In genomic region chr2:25579737-25580460, GRCm38 (mm10) we compare ENCODE assay signal across 8 mouse cellular contexts. TPM values are rescaled to one million over a fixed set of nuclear protein-coding genes. Genes with fewer than 3 reads are reported as not detected.
DNase-seq lines count a peak whose midpoint lies in the region; ATAC-seq lines count a peak whose summit lies in the region.

No protein-coding gene starts in this region.

- peak overlapping the region; percentile 25 for H3K4me3 ChIP-seq in heart, embryonic 12.5 days
- peak overlapping the region; percentile 17; the same call in 1 of the 2 replicates for H3K4me3 ChIP-seq in forebrain, embryonic 16.5 days (replicated peaks; ENCODE audit: low read length)

- WGBS in heart, embryonic 12.5 days, result 5% methylated on average over 27 of the region's 27 CpGs
- 6% methylated on average over 27 of the region's 27 CpGs for WGBS in forebrain, embryonic 16.5 days

- no peak overlapping the region for H3K9ac ChIP-seq in heart, embryonic 12.5 days
- H3K9ac ChIP-seq in forebrain, embryonic 16.5 days (replicated peaks; ENCODE audit: low read depth, low read length), result no peak overlapping the region

- peak overlapping the region; percentile 49 for H3K4me2 ChIP-seq in heart, embryonic 12.5 days
- no peak overlapping the region; the same call in 1 of the 2 replicates for H3K4me2 ChIP-seq in forebrain, embryonic 16.5 days (ENCODE audit: low read length)

- H3K4me1 ChIP-seq in heart, embryonic 12.5 days (replicated peaks), result peaks cover 63% of the 10 kb centered on the region
- peaks cover 55% of the 10 kb centered on the region for H3K4me1 ChIP-seq in forebrain, embryonic 16.5 days (replicated peaks; ENCODE audit: control insufficient read depth, insufficient read depth, low read length)

- DNase-seq in heart, adult 9 months (ENCODE audit: low spot score in 2 of 2), result no peak
- DNase-seq in c-Kit-positive CD71-positive TER-119-positive erythroid progenitor cells, embryonic 14.5 days (ENCODE audit: low spot score), result peak; percentile 42
- DNase-seq in kidney, postnatal 10 days, result peak; percentile 66
- peak; percentile 60 for DNase-seq in lung, postnatal 10 days
- DNase-seq in spleen, adult 12 weeks (ENCODE audit: low spot score), result peak; percentile 35
- no peak for DNase-seq in ovary, postnatal 36 days (ENCODE audit: low spot score)

- peaks cover 21% of the 10 kb centered on the region for H3K36me3 ChIP-seq in heart, embryonic 12.5 days
- 0 out of 2 replicates have a peak, but pooled peaks cover 3% of the 10 kb centered on the region for H3K36me3 ChIP-seq in forebrain, embryonic 16.5 days (ENCODE audit: control insufficient read depth, insufficient read depth)

- ATAC-seq in heart, embryonic 12.5 days (ENCODE audit: insufficient number of reproducible peaks, low FRiP score), result no peak
- no peak for ATAC-seq in forebrain, embryonic 16.5 days

- H3K9me3 ChIP-seq in heart, embryonic 12.5 days (replicated peaks), result no peaks in the 10 kb centered on the region
- no peaks in the 10 kb centered on the region for H3K9me3 ChIP-seq in forebrain, embryonic 16.5 days (ENCODE audit: control insufficient read depth, low read length)

- H3K27ac ChIP-seq in heart, embryonic 12.5 days (ENCODE audit: poor library complexity, severe bottlenecking), result no peak overlapping the region
- no peak overlapping the region for H3K27ac ChIP-seq in forebrain, embryonic 16.5 days (ENCODE audit: low read length)

- H3K27me3 ChIP-seq in heart, embryonic 12.5 days (replicated peaks), result peaks cover 57% of the 10 kb centered on the region
- H3K27me3 ChIP-seq in forebrain, embryonic 16.5 days (replicated peaks; ENCODE audit: control insufficient read depth, insufficient read depth, low read length), result peaks cover 54% of the 10 kb centered on the region

RNA-seq across cellular contexts. Expression of gene Ajm1, which starts 1.7 kb away (rescaled TPM):
- 0.46 and 0.51 TPM in 2 replicates for polyA plus RNA-seq in heart, embryonic 12.5 days (2016; fragmentation: Nextera tagmentation; extraction: Ambion mirVana)
- polyA plus RNA-seq in forebrain, embryonic 16.5 days (2015; fragmentation: Nextera tagmentation; extraction: Ambion mirVana), result 5.8 and 7.7 TPM in 2 replicates

RNA-seq across cellular contexts. Expression of gene Phpt1, which starts 4.9 kb away (rescaled TPM):
- polyA plus RNA-seq in heart, embryonic 12.5 days (2016; fragmentation: Nextera tagmentation; extraction: Ambion mirVana), result 161 and 164 TPM in 2 replicates
- polyA plus RNA-seq in forebrain, embryonic 16.5 days (2015; fragmentation: Nextera tagmentation; extraction: Ambion mirVana), result 141 and 145 TPM in 2 replicates

RNA-seq across cellular contexts. Expression of gene Mamdc4, which starts 5.3 kb away (rescaled TPM):
- 1.2 and 3.5 TPM in 2 replicates for polyA plus RNA-seq in heart, embryonic 12.5 days (2016; fragmentation: Nextera tagmentation; extraction: Ambion mirVana)
- polyA plus RNA-seq in forebrain, embryonic 16.5 days (2015; fragmentation: Nextera tagmentation; extraction: Ambion mirVana), result 1.0 and 2.8 TPM in 2 replicates

RNA-seq across cellular contexts. Expression of gene Edf1, which starts 22.3 kb away (rescaled TPM):
- polyA plus RNA-seq in heart, embryonic 12.5 days (2016; fragmentation: Nextera tagmentation; extraction: Ambion mirVana), result 300 and 303 TPM in 2 replicates
- 327 and 359 TPM in 2 replicates for polyA plus RNA-seq in forebrain, embryonic 16.5 days (2015; fragmentation: Nextera tagmentation; extraction: Ambion mirVana)

RNA-seq across cellular contexts. Expression of gene Rabl6, which starts 28.4 kb away (rescaled TPM):
- polyA plus RNA-seq in heart, embryonic 12.5 days (2016; fragmentation: Nextera tagmentation; extraction: Ambion mirVana), result 48.6 and 49.2 TPM in 2 replicates
- polyA plus RNA-seq in forebrain, embryonic 16.5 days (2015; fragmentation: Nextera tagmentation; extraction: Ambion mirVana), result 67.5 and 73.6 TPM in 2 replicates

Comparison
In these comparisons a context has a peak if more than half of its experiments do, and no peak if none do; other contexts are left out.
1. DNase-seq: peak in c-Kit-positive CD71-positive TER-119-positive erythroid progenitor cells, embryonic 14.5 days (single experiment), kidney, postnatal 10 days (single experiment), lung, postnatal 10 days (single experiment) and spleen, adult 12 weeks (single experiment); none in heart, adult 9 months (0 of 2) and ovary, postnatal 36 days (single experiment).